Mouse (Mus musculus) limb, embryonic 12.5 days (tissue): ENCODE results near the gene Grin2d. TPM values are rescaled to one million over a fixed set of nuclear protein-coding genes. Genes with fewer than 3 reads are reported as not detected.
A peak's percentile ranks its signal among the peaks of the same experiment; 100 is the strongest.
"Not testable (repeated sequence)": the region's sequence is repeated elsewhere in the genome, so short reads cannot be mapped to it uniquely, and the experiment has no call there.

Experiments used
- ATAC-seq: fragments of 200-750 bp; cut with Nextera tagmentation; 2 replicates; pipeline ENCODE4 v1.8.0; 2017; ENCODE audit warnings: low read depth, moderate TSS enrichment; ENCODE audit not compliant: insufficient number of reproducible peaks, insufficient read depth, low FRiP score, low TSS enrichment
- H3K27ac ChIP-seq: fragments of 300-500 bp; sonication (generic); 2 replicates; pipeline ENCODE4 v1.5.1; 2016; ENCODE audit warnings: mild to moderate bottlenecking, moderate library complexity
- H3K27me3 ChIP-seq: fragments of 300-500 bp; sonication (generic); 2 replicates; pipeline ENCODE4 v1.6.1; 2016; ENCODE audit warnings: mild to moderate bottlenecking, moderate library complexity
- H3K36me3 ChIP-seq: fragments of 300-500 bp; sonication (generic); 2 replicates; pipeline ENCODE4 v1.6.1; 2016; ENCODE audit warnings: mild to moderate bottlenecking, moderate library complexity
- H3K4me1 ChIP-seq: fragments of 300-500 bp; sonication (generic); replicated peaks from 2 replicates; pipeline ENCODE4 v1.6.1; 2016
- H3K4me2 ChIP-seq: fragments of 300-500 bp; sonication (generic); 2 replicates; pipeline ENCODE4 v1.6.1; 2016; ENCODE audit warnings: mild to moderate bottlenecking, moderate library complexity
- H3K4me3 ChIP-seq: fragments of 300-500 bp; sonication (generic); replicated peaks from 2 replicates; pipeline ENCODE4 v1.5.1; 2016; ENCODE audit warnings: mild to moderate bottlenecking
- H3K9ac ChIP-seq: fragments of 300-500 bp; sonication (generic); replicated peaks from 2 replicates; pipeline ENCODE4 v1.6.1; 2016; ENCODE audit warnings: mild to moderate bottlenecking, moderate library complexity
- H3K9me3 ChIP-seq: fragments of 300-500 bp; sonication (generic); 2 replicates; pipeline ENCODE4 v1.6.1; 2016; ENCODE audit warnings: mild to moderate bottlenecking, moderate library complexity
- WGBS: fragments of 180-500 bp; shearing (Covaris S2); methylation state at CpG from one replicate; pipeline ENCODE4 v1.1.7; 2016; 5-methylcytosine and 5-hydroxymethylcytosine counted together
- polyA plus RNA-seq: library from polyadenylated mRNA; unstranded; fragments of >200 nt; fragmentation: Nextera tagmentation; extraction: Ambion mirVana; gene quantifications from 2 replicates; pipeline ENCODE4 v1.2.1, GENCODE M21; 2016

Gene Grin2d
- 0.35 and 0.37 TPM in 2 replicates for polyA plus RNA-seq

DNA sequence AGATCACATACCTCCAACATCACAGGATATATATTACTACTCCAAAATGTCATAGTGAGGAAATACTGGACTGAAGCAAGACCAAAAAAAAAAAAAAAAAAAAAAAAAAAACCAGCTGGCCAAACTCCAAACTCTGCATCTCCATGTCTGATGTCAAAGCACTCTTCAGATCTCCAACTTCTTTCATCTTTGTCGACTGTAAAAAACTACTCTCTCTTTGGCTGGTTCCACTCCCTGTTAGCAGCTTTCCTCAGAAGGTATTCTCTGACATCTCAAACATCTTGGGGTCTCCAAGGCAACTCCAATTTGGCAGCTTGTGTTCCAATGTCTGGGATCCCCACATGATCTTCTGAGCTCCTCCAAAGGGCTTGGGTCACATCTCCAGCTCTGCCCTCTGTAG, at the start of gene Grin2d:
TSS of gene Grin2d (minus strand) at position 101 of the 400 bp plus-strand sequence.
- not testable (repeated sequence) for H3K27ac ChIP-seq, ATAC-seq, H3K9ac ChIP-seq, H3K27me3 ChIP-seq, H3K4me2 ChIP-seq, H3K4me3 ChIP-seq, H3K9me3 ChIP-seq
- Histone ChIP-seq H3K36me3 (peaks cover 92% of the 10 kb centered on the region), H3K4me1 (peaks cover 17% of the 10 kb centered on the region)
- WGBS: 100% methylated on average over 1 of the region's 1 CpGs

DNA sequence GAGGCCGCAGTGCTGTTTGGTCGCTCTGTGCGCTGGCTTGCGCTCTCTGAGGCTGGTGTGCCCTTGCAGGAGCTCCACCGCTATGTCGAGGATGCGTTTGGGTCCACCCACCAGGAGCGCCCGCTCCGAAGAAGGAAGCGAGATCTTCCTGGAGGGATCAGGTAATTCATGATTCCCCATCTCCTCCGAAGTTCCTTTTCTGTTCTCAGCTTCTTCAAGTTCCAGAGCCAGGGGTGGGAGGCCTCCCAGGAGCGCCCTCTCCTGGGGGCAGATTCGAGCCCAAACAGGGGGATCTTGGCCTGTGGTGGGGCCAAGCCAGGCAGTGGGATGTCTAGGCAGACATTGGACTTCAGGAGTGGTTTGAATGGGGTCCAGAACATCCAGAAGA, 46.2 kb upstream of the Grin2d start:
- peaks cover 4% of the 10 kb centered on the region; the same call in 1 of the 2 replicates for H3K9me3 ChIP-seq
- 13% methylated on average over 14 of the region's 14 CpGs for WGBS
- H3K36me3 ChIP-seq: no peaks in the 10 kb centered on the region
- peaks cover 16% of the 10 kb centered on the region for H3K27me3 ChIP-seq
- peak overlapping the region; percentile 87; the same call in 1 of the 2 replicates for H3K27ac ChIP-seq
- no peak for ATAC-seq
- H3K4me1 ChIP-seq: peaks cover 37% of the 10 kb centered on the region
- H3K9ac ChIP-seq: 0 out of 2 replicates have a peak overlapping the region, but pooled peaks have one; percentile 34
- H3K4me2 ChIP-seq: peak overlapping the region; percentile 57
- H3K4me3 ChIP-seq: peak overlapping the region; percentile 40

GRCm38 (mm10) chr7:45923762-45924428, 45.7 kb upstream of the Grin2d start, which contains the start of gene Ccdc114:
Gene Ccdc114, plus strand, starts transcription at chr7:45924072.
- 6% methylated on average over 24 of the region's 24 CpGs for WGBS
- Histone ChIP-seq H3K9ac (peak within 1 kb of the TSS; percentile 44; the same call in 1 of the 2 replicates), H3K4me1 (peaks cover 39% of the 10 kb centered on the region), H3K4me2 (peak within 1 kb of the TSS; percentile 57), H3K4me3 (peak within 1 kb of the TSS; percentile 40), H3K9me3 (peaks cover 4% of the 10 kb centered on the region; the same call in 1 of the 2 replicates), H3K27me3 (peaks cover 12% of the 10 kb centered on the region), H3K27ac (peak within 1 kb of the TSS; percentile 87), H3K36me3 (peaks cover 4% of the 10 kb centered on the region; the same call in 1 of the 2 replicates)
- peak; percentile 28; the same call in 1 of the 2 replicates for ATAC-seq

- H3K9ac ChIP-seq: peak overlapping the region; percentile 44; the same call in 1 of the 2 replicates
- peaks cover 4% of the 10 kb centered on the region; the same call in 1 of the 2 replicates for H3K36me3 ChIP-seq
- under 1% methylated on average over 37 of the region's 37 CpGs for whole genome bisulfite sequencing
- peak overlapping the region; percentile 40 for H3K4me3 ChIP-seq
- H3K27me3 ChIP-seq: peaks cover 7% of the 10 kb centered on the region
- H3K27ac ChIP-seq: peak overlapping the region; percentile 87
- ATAC-seq: peak; percentile 79
- H3K4me1 ChIP-seq: peaks cover 38% of the 10 kb centered on the region
- peak overlapping the region; percentile 57 for H3K4me2 ChIP-seq
- peaks cover 4% of the 10 kb centered on the region; the same call in 1 of the 2 replicates for H3K9me3 ChIP-seq
Observed at GRCm38 (mm10) chr7:45922928-45923761, 45.0 kb upstream of the Grin2d start.

- H3K27ac ChIP-seq: peak overlapping the region; percentile 87
- peak overlapping the region; percentile 57 for H3K4me2 ChIP-seq
- peaks cover 49% of the 10 kb centered on the region for H3K4me1 ChIP-seq
- H3K36me3 ChIP-seq: peaks cover 4% of the 10 kb centered on the region; the same call in 1 of the 2 replicates
- H3K27me3 ChIP-seq: no peaks in the 10 kb centered on the region
- H3K9ac ChIP-seq: no peak overlapping the region
- 85% methylated on average over 12 of the region's 12 CpGs for WGBS
- H3K4me3 ChIP-seq: no peak overlapping the region
- ATAC-seq: no peak
- peaks cover 4% of the 10 kb centered on the region; the same call in 1 of the 2 replicates for H3K9me3 ChIP-seq
Observed at GRCm38 (mm10) chr7:45921950-45922600, 43.9 kb upstream of the Grin2d start.

GRCm38 (mm10) chr7:45921242-45921621, 43.1 kb upstream of the Grin2d start, which contains the start of gene Emp3:
Gene Emp3, minus strand, starts transcription at chr7:45921404.
- Histone ChIP-seq H3K36me3 (peaks cover 4% of the 10 kb centered on the region; the same call in 1 of the 2 replicates), H3K4me2 (peak within 1 kb of the TSS; percentile 57), H3K9ac (peak within 1 kb of the TSS; percentile 48), H3K27me3 (no peaks in the 10 kb centered on the region), H3K27ac (peak within 1 kb of the TSS; percentile 87), H3K4me1 (peaks cover 55% of the 10 kb centered on the region), H3K9me3 (peaks cover 4% of the 10 kb centered on the region; the same call in 1 of the 2 replicates), H3K4me3 (peak within 1 kb of the TSS; percentile 37)
- 38% methylated on average over 9 of the region's 9 CpGs for WGBS
- ATAC-seq: no peak

- no peak for ATAC-seq
- Histone ChIP-seq H3K4me3 (peak overlapping the region; percentile 37), H3K27ac (peak overlapping the region; percentile 76), H3K4me2 (peak overlapping the region; percentile 56), H3K9ac (peak overlapping the region; percentile 48), H3K36me3 (peaks cover 4% of the 10 kb centered on the region; the same call in 1 of the 2 replicates), H3K27me3 (no peaks in the 10 kb centered on the region), H3K9me3 (peaks cover 4% of the 10 kb centered on the region; the same call in 1 of the 2 replicates), H3K4me1 (peaks cover 60% of the 10 kb centered on the region)
- 35% methylated on average over 9 of the region's 9 CpGs for WGBS
Observed at GRCm38 (mm10) chr7:45920583-45921241, 42.5 kb upstream of the Grin2d start.

- H3K9ac ChIP-seq: peak overlapping the region; percentile 48; the same call in 1 of the 2 replicates
Observed at GRCm38 (mm10) chr7:45919761-45920160, 41.6 kb upstream of the Grin2d start.

GRCm38 (mm10) chr7:45919083-45919671, 41.0 kb upstream of the Grin2d start:
- no peaks in the 10 kb centered on the region for H3K27me3 ChIP-seq
- H3K4me2 ChIP-seq: peak overlapping the region; percentile 56; the same call in 1 of the 2 replicates
- 68% methylated on average over 14 of the region's 14 CpGs for WGBS
- peaks cover 4% of the 10 kb centered on the region; the same call in 1 of the 2 replicates for H3K36me3 ChIP-seq
- no peak for ATAC-seq
- H3K4me3 ChIP-seq: no peak overlapping the region
- H3K4me1 ChIP-seq: peaks cover 69% of the 10 kb centered on the region
- H3K9ac ChIP-seq: no peak overlapping the region
- no peaks in the 10 kb centered on the region for H3K9me3 ChIP-seq
- H3K27ac ChIP-seq: no peak overlapping the region

More at GRCm38 (mm10) chr7:45919761-45920160, 41.6 kb upstream of the Grin2d start:
- H3K27ac ChIP-seq: no peak overlapping the region
- H3K4me2 ChIP-seq: peak overlapping the region; percentile 56
- no peaks in the 10 kb centered on the region for H3K27me3 ChIP-seq
- H3K36me3 ChIP-seq: peaks cover 4% of the 10 kb centered on the region; the same call in 1 of the 2 replicates
- ATAC-seq: no peak
- peaks cover 66% of the 10 kb centered on the region for H3K4me1 ChIP-seq
- H3K9me3 ChIP-seq: no peaks in the 10 kb centered on the region
- WGBS: 79% methylated on average over 4 of the region's 4 CpGs
- peak overlapping the region; percentile 37 for H3K4me3 ChIP-seq

DNA sequence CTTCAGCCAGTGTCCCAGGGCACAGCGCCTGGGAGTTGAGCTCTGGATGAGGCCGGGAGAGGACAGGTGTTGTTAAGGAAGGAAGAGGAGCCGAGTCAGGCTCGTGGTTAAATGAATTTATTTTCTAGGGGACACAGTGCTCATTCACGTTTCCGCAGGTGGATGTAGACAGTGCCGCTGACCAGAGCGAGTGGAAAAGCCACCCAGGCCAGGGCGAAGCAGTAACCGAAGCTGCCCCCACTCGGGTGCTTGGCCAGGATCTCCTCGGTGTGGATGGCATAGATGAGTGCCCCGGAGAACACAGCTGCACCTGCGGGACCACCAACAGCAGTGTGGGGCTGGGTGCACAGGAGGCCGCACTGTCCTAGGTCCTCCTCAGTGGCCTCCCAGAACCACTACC, 39.7 kb upstream of the Grin2d start:
- Histone ChIP-seq H3K9ac (peak overlapping the region; percentile 40), H3K4me2 (peak overlapping the region; percentile 63), H3K36me3 (peaks cover 12% of the 10 kb centered on the region; the same call in 1 of the 2 replicates), H3K9me3 (no peaks in the 10 kb centered on the region), H3K4me1 (peaks cover 66% of the 10 kb centered on the region), H3K4me3 (no peak overlapping the region), H3K27ac (peak overlapping the region; percentile 92), H3K27me3 (no peaks in the 10 kb centered on the region)
- WGBS: 87% methylated on average over 15 of the region's 15 CpGs
- ATAC-seq: no peak
